Mouse (Mus musculus): Measurements from ENCODE around the gene Lrrc59. TPM values are rescaled to one million over a fixed set of nuclear protein-coding genes. Genes with fewer than 3 reads are reported as not detected.

The Lrrc59 gene
- 10 to 100 TPM; 25.5 to 31.1 (median 28.2) TPM for total RNA-seq (2022)

GRCm38 (mm10) chr11:94629199-94629883 lies at the start of gene Lrrc59:
Lrrc59 (plus strand) TSS chr11:94629767.
- DNase-seq (ENCODE audit: low spot score), result peak; percentile 93

- no peak for DNase-seq (ENCODE audit: low spot score)
Measured at GRCm38 (mm10) chr11:94580111-94580740, 49.3 kb upstream of the Lrrc59 start.

GRCm38 (mm10) chr11:94585091-94585490 lies 44.5 kb upstream of the Lrrc59 start:
- no peak for DNase-seq (ENCODE audit: low spot score)

GRCm38 (mm10) chr11:94587511-94587910 lies 42.1 kb upstream of the Lrrc59 start:
- DNase-seq (ENCODE audit: low spot score), result no peak

GRCm38 (mm10) chr11:94596311-94596852 lies 33.2 kb upstream of the Lrrc59 start:
- no peak for DNase-seq (ENCODE audit: low spot score)

- DNase-seq (ENCODE audit: low spot score), result peak; percentile 56
Measured at GRCm38 (mm10) chr11:94597319-94597718, 32.2 kb upstream of the Lrrc59 start.

- DNase-seq (ENCODE audit: low spot score), result no peak
Measured at GRCm38 (mm10) chr11:94598437-94599120, 31.0 kb upstream of the Lrrc59 start.

GRCm38 (mm10) chr11:94600447-94600846 lies 29.1 kb upstream of the Lrrc59 start:
- no peak for DNase-seq (ENCODE audit: low spot score)

GRCm38 (mm10) chr11:94601321-94602281 lies 28.0 kb upstream of the Lrrc59 start, which contains the start of gene Acsf2:
Acsf2 (minus strand) TSS chr11:94601871.
- peak; percentile 81 for DNase-seq (ENCODE audit: low spot score)

GRCm38 (mm10) chr11:94602356-94602955 lies 27.1 kb upstream of the Lrrc59 start:
- no peak for DNase-seq (ENCODE audit: low spot score)

GRCm38 (mm10) chr11:94610744-94611740 lies 18.5 kb upstream of the Lrrc59 start:
- no peak for DNase-seq (ENCODE audit: low spot score)

- DNase-seq (ENCODE audit: low spot score), result no peak
Measured at GRCm38 (mm10) chr11:94614603-94615002, 15.0 kb upstream of the Lrrc59 start.

- DNase-seq (ENCODE audit: low spot score), result no peak
Measured at GRCm38 (mm10) chr11:94615494-94615893, 14.1 kb upstream of the Lrrc59 start.

GRCm38 (mm10) chr11:94617646-94618045 lies 11.9 kb upstream of the Lrrc59 start:
- DNase-seq (ENCODE audit: low spot score), result no peak

- DNase-seq (ENCODE audit: low spot score), result no peak
Measured at GRCm38 (mm10) chr11:94620766-94621457, 8.7 kb upstream of the Lrrc59 start.

- no peak for DNase-seq (ENCODE audit: low spot score)
Measured at GRCm38 (mm10) chr11:94621458-94621852, 8.1 kb upstream of the Lrrc59 start.

GRCm38 (mm10) chr11:94622162-94622561 lies 7.4 kb upstream of the Lrrc59 start:
- DNase-seq (ENCODE audit: low spot score), result no peak

- DNase-seq (ENCODE audit: low spot score), result no peak
Measured at GRCm38 (mm10) chr11:94629884-94630198, 274 bp downstream of the Lrrc59 start.
